Mouse (Mus musculus) hindbrain, postnatal 0 days (tissue): ENCODE data around the gene Ddx23. TPM values are rescaled to one million over a fixed set of nuclear protein-coding genes. Genes with fewer than 3 reads are reported as not detected.

Source experiments
- ATAC-seq: fragments of 200-750 bp; cut with Nextera tagmentation; 2 replicates; pipeline ENCODE4 v1.8.0; 2017; ENCODE audit warnings: mild to moderate bottlenecking, moderate TSS enrichment, moderate library complexity
- DNase-seq: peaks from one replicate; pipeline ENCODE4 v3.0.0-alpha.2; 2015; ENCODE audit warnings: low spot score
- H3K27ac ChIP-seq: fragments of 300-500 bp; sonication (generic); 2 replicates; pipeline ENCODE4 v1.5.1; 2014; ENCODE audit warnings: mild to moderate bottlenecking
- H3K27me3 ChIP-seq: fragments of 300-500 bp; sonication (generic); 2 replicates; pipeline ENCODE4 v1.6.1; 2014; ENCODE audit warnings: low read length, mixed read lengths; ENCODE audit not compliant: insufficient read depth
- H3K36me3 ChIP-seq: fragments of 300-500 bp; sonication (generic); 2 replicates; pipeline ENCODE4 v1.6.1; 2014; ENCODE audit warnings: low read length, mixed read lengths; ENCODE audit not compliant: insufficient read depth
- H3K4me1 ChIP-seq: fragments of 300-500 bp; sonication (generic); 2 replicates; pipeline ENCODE4 v1.6.1; 2014; ENCODE audit warnings: antibody characterized with exemption, low read length, mixed read lengths; ENCODE audit not compliant: insufficient read depth
- H3K4me2 ChIP-seq: fragments of 300-500 bp; sonication (generic); 2 replicates; pipeline ENCODE4 v1.6.1; 2014; ENCODE audit warnings: low read depth, mild to moderate bottlenecking, low read length, moderate library complexity, mixed read lengths
- H3K4me3 ChIP-seq: fragments of 300-500 bp; sonication (generic); 2 replicates; pipeline ENCODE4 v1.5.1; 2014; ENCODE audit warnings: low read length
- H3K9ac ChIP-seq: fragments of 300-500 bp; sonication (generic); replicated peaks from 2 replicates; pipeline ENCODE4 v1.6.1; 2014; ENCODE audit warnings: mild to moderate bottlenecking, low read length, moderate library complexity, mixed read lengths
- H3K9me3 ChIP-seq: fragments of 300-500 bp; sonication (generic); 2 replicates; pipeline ENCODE4 v1.6.1; 2016; ENCODE audit warnings: low read length, mixed read lengths
- CTCF ChIP-seq: IDR thresholded peaks from 2 replicates; pipeline ENCODE4 v1.5.1; 2016; ENCODE audit warnings: antibody characterized with exemption, control low read depth, low read depth
- WGBS: fragments of 180-500 bp; shearing (Covaris S2); extraction: QIAGEN DNeasy Blood & Tissue Kit; methylation state at CpG from one replicate; pipeline ENCODE4 v1.1.7; 2014; 5-methylcytosine and 5-hydroxymethylcytosine counted together
- polyA plus RNA-seq: library from polyadenylated mRNA; unstranded; fragments of >200 nt; fragmentation: Nextera tagmentation; extraction: Ambion mirVana; gene quantifications from 2 replicates; pipeline ENCODE4 v1.2.1, GENCODE M21; 2015
- total RNA-seq: library from RNA; depleted of rRNA; stranded (reverse); fragments of >200 nt; gene quantifications from 2 replicates; pipeline ENCODE4 v1.2.3, GENCODE M21; 2014

Gene Ddx23
- total and polyA plus RNA-seq, 2 experiments from 2014 or later, result 20.1 to 52.9 TPM

DNA sequence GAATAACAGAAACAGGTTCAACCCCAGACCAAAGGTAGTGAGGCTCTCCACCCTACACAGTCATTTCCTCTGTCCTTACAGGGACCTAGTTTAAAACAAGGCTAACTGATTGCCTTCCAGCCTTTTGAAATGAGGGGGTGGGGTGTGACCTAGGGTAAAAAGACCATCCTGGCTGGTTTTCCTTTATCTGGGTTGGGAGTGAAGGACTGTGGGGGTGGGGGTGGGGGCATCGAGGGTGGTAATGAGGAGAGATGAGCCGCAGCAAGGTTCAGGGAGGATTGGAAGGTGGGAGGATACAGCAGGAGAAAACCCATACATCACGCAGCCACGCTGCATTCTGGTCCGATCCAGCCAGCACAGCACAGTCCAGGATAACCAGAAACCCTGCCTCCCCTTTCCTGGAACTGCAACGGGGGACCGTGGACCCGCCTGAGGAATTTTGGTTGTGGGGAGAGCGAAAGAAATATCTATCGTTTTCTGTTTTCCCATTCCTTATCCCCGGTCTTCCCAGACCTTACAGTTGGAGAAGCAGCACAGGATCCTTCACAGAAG is 12.4 kb upstream of the Ddx23 start:
- Histone ChIP-seq H3K4me2 (peak overlapping the region; percentile 98), H3K27ac (peak overlapping the region; percentile 64), H3K4me1 (peaks cover 10% of the 10 kb centered on the region), H3K9me3 (no peaks in the 10 kb centered on the region), H3K36me3 (no peaks in the 10 kb centered on the region), H3K9ac (peak overlapping the region; percentile 61), H3K4me3 (peak overlapping the region; percentile 58), H3K27me3 (no peaks in the 10 kb centered on the region)
- TF ChIP-seq CTCF, result no peak
- WGBS, result 5% methylated on average over 11 of the region's 11 CpGs
- DNase-seq, result peak; percentile 10
- peak; percentile 45 for ATAC-seq

DNA sequence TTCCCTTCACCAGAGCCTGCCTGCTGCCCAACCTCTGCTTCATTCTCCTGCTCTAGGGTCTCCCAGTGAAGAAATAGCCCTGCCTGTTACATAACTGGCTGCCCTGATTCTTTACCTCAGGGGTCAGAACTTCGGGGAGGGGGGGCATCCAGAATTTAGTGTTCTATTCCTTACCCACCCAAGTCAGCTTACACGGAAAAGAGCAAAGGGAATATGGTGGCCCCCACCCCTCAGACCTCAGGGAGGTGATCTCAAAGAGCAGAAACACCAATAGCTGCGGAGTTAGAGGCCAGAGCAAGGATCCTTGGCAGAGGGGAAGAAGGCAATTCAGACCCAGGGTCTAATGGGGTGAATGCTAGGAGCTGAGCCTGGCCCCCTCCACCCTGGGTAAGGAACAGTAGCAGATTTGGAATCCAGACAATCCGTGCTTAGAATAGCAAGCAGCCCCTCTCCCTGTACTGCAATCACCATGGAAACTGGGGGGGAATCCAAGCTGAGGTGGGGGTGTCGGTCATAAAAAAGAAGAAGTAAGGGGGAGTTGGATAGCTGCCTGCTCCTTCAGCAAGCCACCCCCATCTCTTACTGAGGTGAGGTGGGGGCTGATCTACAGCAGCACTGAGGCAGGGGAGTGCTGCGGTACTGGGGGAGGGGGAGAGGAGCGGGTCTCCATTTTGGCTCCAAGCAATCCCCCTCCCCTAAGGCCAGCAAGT is 11.7 kb upstream of the Ddx23 start:
- peaks cover 10% of the 10 kb centered on the region for H3K4me1 ChIP-seq
- peak; percentile 84 for DNase-seq
- H3K9ac ChIP-seq, result peak overlapping the region; percentile 61; the same call in 1 of the 2 replicates
- peak overlapping the region; percentile 58 for H3K4me3 ChIP-seq
- no peaks in the 10 kb centered on the region for H3K36me3 ChIP-seq
- WGBS, result 11% methylated on average over 7 of the region's 7 CpGs
- H3K27me3 ChIP-seq, result no peaks in the 10 kb centered on the region
- no peak for TF ChIP-seq CTCF
- H3K4me2 ChIP-seq, result peak overlapping the region; percentile 98
- peak overlapping the region; percentile 64 for H3K27ac ChIP-seq
- ATAC-seq, result peak; percentile 72
- H3K9me3 ChIP-seq, result no peaks in the 10 kb centered on the region

DNA sequence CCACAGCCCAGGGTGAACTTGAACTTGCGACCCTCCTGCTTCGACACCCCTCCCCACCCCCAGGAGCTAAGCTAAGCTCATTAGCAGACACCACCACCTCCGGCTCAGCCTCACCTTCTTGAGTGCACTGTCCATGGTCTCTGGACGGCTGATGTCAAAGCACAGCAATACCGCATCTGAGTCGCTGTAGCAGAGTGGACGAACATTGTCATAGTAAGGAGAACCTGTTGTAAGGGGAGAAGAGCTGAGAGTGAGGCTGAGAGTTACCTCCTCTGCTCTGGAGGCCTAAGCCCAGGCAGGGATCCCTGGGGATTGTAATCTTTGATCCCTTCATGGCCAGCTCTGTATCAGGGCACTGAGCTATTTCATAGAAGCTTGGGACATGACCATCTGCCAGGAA is 11.0 kb upstream of the Ddx23 start:
- Histone ChIP-seq H3K27me3 (no peaks in the 10 kb centered on the region), H3K9ac (no peak overlapping the region), H3K4me2 (no peak overlapping the region), H3K9me3 (no peaks in the 10 kb centered on the region), H3K27ac (peak overlapping the region; percentile 60; the same call in 1 of the 2 replicates), H3K36me3 (no peaks in the 10 kb centered on the region), H3K4me1 (peaks cover 10% of the 10 kb centered on the region), H3K4me3 (no peak overlapping the region)
- ATAC-seq (no peak), DNase-seq (no peak)
- WGBS, result 77% methylated on average over 7 of the region's 7 CpGs
- TF ChIP-seq CTCF, result no peak

DNA sequence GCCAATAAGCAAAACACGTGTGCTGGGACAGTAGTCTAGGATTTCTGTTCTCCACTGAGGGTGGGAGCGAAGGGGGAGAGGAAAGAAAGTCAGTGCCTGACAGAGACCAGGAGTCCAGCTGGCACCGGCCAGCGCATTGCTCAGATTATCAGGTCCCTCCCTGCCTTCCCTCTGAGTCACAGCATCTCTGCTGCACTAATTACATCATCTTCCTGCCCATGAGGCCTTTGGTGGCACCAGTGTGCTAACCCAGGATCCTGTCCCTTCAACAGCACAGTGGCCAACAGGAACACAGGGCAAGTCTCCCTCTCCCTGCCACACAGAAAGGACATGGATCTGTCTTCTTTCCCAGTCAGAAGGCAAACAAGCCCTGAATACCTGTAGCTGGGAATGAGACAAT is 9.9 kb upstream of the Ddx23 start:
- Histone ChIP-seq H3K9ac (no peak overlapping the region), H3K27me3 (no peaks in the 10 kb centered on the region), H3K4me2 (no peak overlapping the region), H3K27ac (no peak overlapping the region), H3K4me3 (no peak overlapping the region), H3K4me1 (peaks cover 10% of the 10 kb centered on the region), H3K9me3 (no peaks in the 10 kb centered on the region), H3K36me3 (no peaks in the 10 kb centered on the region)
- WGBS, result 65% methylated on average over 4 of the region's 4 CpGs
- ATAC-seq, result no peak
- TF ChIP-seq CTCF, result no peak
- no peak for DNase-seq

DNA sequence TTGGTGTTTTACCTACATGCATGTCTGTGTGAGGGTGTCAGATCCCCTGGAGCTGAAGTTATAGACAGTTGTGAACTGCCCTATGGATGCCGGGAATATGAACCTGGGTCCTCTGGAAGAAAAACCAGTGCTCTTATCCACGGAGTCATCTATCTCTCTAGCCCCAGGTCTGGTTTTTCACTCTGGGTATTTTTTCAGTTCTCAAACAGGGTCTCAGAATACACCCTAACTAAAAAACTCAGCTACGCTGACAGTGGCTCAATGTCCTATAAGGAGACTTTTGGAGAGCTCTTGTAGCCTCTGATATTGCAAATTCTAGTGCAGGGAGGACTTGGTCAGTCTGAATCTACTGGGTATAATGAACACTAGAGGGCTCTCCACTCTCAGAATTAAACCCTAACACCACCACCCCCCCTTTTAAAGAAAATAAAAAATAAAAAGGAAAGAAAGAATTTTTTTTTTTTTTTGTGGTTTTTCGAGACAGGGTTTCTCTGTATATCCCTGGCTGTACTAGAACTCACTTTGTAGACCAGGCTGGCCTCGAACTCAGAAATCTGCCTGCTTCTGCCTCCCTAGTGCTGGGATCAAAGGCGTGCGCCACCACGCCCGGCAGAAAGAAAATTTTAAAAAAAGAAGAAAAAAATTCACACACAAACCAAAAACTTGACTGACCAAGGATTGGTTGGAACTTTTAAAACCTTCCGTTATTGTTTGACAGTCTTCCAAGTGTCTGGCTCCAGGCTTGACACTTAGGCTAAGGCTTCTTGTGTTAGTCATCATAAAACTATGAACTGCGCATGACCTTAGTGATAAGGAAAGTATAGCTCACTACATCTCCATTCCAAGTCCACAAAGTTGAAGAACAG is 1.6 kb upstream of the Ddx23 start:
- no peak overlapping the region for H3K27ac ChIP-seq
- WGBS, result 79% methylated on average over 11 of the region's 11 CpGs
- H3K9me3 ChIP-seq, result no peaks in the 10 kb centered on the region
- no peak overlapping the region for H3K9ac ChIP-seq
- DNase-seq, result peak; percentile 63
- no peak for ATAC-seq
- peak; percentile 59 for TF ChIP-seq CTCF
- no peak overlapping the region for H3K4me3 ChIP-seq
- H3K36me3 ChIP-seq, result no peaks in the 10 kb centered on the region
- no peaks in the 10 kb centered on the region for H3K27me3 ChIP-seq
- H3K4me2 ChIP-seq, result no peak overlapping the region
- H3K4me1 ChIP-seq, result no peaks in the 10 kb centered on the region

DNA sequence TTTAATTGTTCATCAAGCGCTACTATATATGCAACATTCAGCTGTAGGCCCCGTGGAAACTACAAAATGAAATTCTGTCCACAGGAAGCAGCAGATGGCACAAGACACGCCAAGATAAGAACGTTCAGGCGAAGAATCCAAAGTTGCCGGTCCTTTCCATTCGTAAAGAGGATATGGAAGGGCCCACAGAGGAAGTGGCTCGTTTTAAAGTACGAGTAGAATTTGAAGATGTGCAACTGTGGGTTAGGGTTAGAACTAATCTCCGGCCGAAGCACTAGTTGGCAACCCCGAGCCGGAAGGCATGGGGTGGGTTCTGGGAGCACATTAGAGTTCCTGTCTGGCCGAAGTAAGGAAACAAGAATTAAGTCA is 512 bp downstream of the Ddx23 start:
- ATAC-seq (no peak), DNase-seq (peak; percentile 49)
- Histone ChIP-seq H3K27ac (peak overlapping the region; percentile 95), H3K4me1 (no peaks in the 10 kb centered on the region), H3K9ac (peak overlapping the region; percentile 85), H3K36me3 (peaks cover 12% of the 10 kb centered on the region), H3K4me2 (peak overlapping the region; percentile 65), H3K4me3 (peak overlapping the region; percentile 84), H3K9me3 (no peaks in the 10 kb centered on the region), H3K27me3 (no peaks in the 10 kb centered on the region)
- WGBS, result 1% methylated on average over 14 of the region's 14 CpGs
- TF ChIP-seq CTCF, result no peak
